Mouse (Mus musculus) layer of hippocampus, postnatal 36 days (tissue): ENCODE measurements at regions not wholly inside any gene's neighbourhood (a gene's known extent, or its start where the extent isn't known, plus 50 kb on each side); places are given as distances from the start of the nearest gene placed in this dataset.

ENCODE experiments used
- DNase-seq, 2 experiments: peaks; one replicate each; pipeline ENCODE4 v3.0.0; 2022

DNA sequence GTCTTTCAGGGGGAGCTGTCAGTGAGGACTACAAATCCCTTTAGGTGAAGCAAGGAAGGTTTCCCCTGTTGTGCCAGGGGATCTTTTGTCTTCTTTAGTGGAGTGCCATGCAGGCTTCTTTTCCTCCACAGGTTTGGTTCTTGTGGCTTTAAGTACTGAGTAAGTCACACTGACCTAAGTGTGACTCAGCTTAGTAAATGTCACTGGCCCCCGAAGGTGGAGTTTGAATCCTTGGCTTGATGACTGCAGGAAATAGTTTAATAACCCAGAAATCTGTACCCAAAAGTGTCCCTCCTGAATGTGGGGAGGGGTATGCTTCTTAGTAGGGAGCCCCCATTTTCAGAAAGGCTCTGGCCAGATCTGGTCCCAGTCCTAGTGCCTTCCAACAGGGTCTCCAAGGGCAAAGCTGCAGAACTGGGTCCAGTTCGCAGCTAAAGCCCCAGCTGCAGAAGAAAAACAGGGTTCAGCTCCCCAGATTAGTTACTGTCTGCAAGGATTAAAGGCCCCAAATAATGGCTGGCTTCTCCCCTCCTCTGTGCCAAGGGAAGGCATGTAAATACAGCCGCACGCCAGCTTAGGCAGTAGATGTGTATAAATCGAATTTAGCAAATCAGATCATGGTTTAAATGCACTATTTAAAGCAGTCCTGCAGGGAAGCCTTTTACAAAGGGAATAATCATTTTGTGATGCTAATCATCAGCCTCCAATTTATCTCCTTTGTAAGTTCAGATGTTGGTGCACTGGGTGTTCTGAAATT lies 51.6 kb upstream of the Polg start:
- DNase-seq: no peak

DNA sequence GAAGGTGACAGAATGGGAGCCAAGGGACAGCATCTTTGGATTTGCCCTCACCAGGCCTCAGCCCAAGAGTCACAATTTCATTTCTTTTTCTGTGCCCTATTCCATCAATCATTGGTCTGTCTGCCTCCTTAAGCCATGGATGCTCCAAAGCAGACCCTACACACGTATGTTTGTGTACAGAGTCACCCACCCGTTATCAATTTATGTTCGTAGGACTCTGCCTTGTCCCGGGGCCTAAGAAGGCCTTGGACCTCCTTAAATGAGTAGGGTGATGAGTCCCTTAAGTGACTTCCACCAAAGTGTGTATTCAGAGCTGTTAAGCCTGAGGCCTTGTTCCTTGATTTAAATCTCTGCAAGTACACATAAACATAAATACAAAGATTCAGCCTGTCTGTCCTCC lies 50.1 kb upstream of the Polg start:
- no peak for DNase-seq
